Comparison of ENCODE assay signal across 41 mouse cellular contexts in the genomic region with DNA sequence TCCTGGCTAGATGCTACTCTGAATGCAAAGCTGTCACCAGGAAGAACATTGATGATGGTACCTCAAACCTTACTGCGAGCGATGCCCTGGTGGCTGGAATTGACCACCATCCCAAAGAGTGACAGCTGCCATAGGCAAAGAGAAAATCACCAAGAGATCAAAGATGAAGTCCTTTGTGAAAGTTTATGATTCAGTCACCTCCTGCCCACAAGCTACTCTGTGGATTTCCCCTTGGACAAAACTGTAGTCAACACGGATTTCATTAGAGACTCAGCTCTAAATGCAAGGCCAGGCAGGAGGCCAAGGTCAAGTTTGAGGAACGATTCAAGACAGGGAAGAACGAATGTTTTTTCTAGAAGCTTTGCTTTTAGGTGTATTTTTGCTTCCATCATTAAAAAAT. TPM values are rescaled to one million over a fixed set of nuclear protein-coding genes. Genes with fewer than 3 reads are reported as not detected.
"Had no signal": no experiment of that assay in that cellular context is flagged by ENCODE, and none has a peak within 500 bp of the region (broad histone marks: within the 10 kb centered on the region; RNA-seq: fewer than 3 reads in every experiment).

No protein-coding gene starts in this region.

- H3K9ac ChIP-seq: heart, embryonic 12.5 days; heart, embryonic 13.5 days; heart, embryonic 15.5 days; hindbrain, embryonic 12.5 days; hindbrain, embryonic 13.5 days; hindbrain, embryonic 14.5 days; hindbrain, embryonic 15.5 days; kidney, embryonic 15.5 days had no signal

- H3K4me3 ChIP-seq: heart, embryonic 10.5 days; heart, embryonic 12.5 days; heart, embryonic 13.5 days; heart, embryonic 15.5 days; hindbrain, embryonic 10.5 days; hindbrain, embryonic 12.5 days; hindbrain, embryonic 13.5 days; hindbrain, embryonic 15.5 days; kidney, embryonic 15.5 days; layer of hippocampus, adult 2 months; left cerebral cortex, adult 2 months had no signal

- H3K9me3 ChIP-seq: heart, embryonic 10.5 days; heart, embryonic 12.5 days; heart, embryonic 13.5 days; heart, embryonic 15.5 days; hindbrain, embryonic 10.5 days; hindbrain, embryonic 12.5 days; hindbrain, embryonic 13.5 days; hindbrain, embryonic 15.5 days; kidney, embryonic 15.5 days had no signal

- DNase-seq: heart, postnatal 10 days; heart, postnatal 14 days; heart, postnatal 36 days; heart, postnatal 4 days; kidney, adult 11 months; kidney, adult 18-20 months; kidney, adult 2 months; kidney, adult 8-10 months; kidney, adult 9 months; kidney, postnatal 10 days; kidney, postnatal 14 days; kidney, postnatal 25 days; kidney, postnatal 36 days; layer of hippocampus, adult 9-11 months; layer of hippocampus, postnatal 36 days had no signal

- H3K27me3 ChIP-seq: heart, embryonic 12.5 days; heart, embryonic 13.5 days; heart, embryonic 15.5 days; hindbrain, embryonic 12.5 days; hindbrain, embryonic 13.5 days; hindbrain, embryonic 15.5 days; kidney, embryonic 15.5 days had no signal

- H3K27ac ChIP-seq: heart, embryonic 10.5 days; heart, embryonic 13.5 days; heart, embryonic 15.5 days; hindbrain, embryonic 10.5 days; hindbrain, embryonic 12.5 days; hindbrain, embryonic 13.5 days; hindbrain, embryonic 14.5 days; hindbrain, embryonic 15.5 days; hindbrain, postnatal 0 days; kidney, embryonic 15.5 days; kidney, postnatal 0 days; layer of hippocampus, adult 2 months; left cerebral cortex, adult 2 months had no signal

- H3K4me1 ChIP-seq: heart, embryonic 15.5 days; hindbrain, embryonic 10.5 days; hindbrain, embryonic 12.5 days; hindbrain, embryonic 13.5 days; hindbrain, embryonic 15.5 days; kidney, embryonic 15.5 days had no signal

- ATAC-seq: hindbrain, embryonic 16.5 days; hindbrain, postnatal 0 days; inflammation-experienced regulatory T-cells, adult 6 months had no signal

- H3K36me3 ChIP-seq: heart, embryonic 10.5 days; heart, embryonic 12.5 days; heart, embryonic 13.5 days; heart, embryonic 15.5 days; hindbrain, embryonic 10.5 days; hindbrain, embryonic 12.5 days; hindbrain, embryonic 13.5 days; hindbrain, embryonic 15.5 days; kidney, embryonic 15.5 days had no signal

- H3K4me2 ChIP-seq: heart, embryonic 11.5 days; heart, embryonic 12.5 days; heart, embryonic 13.5 days; heart, embryonic 15.5 days; hindbrain, embryonic 12.5 days; hindbrain, embryonic 13.5 days; hindbrain, embryonic 14.5 days; hindbrain, embryonic 15.5 days; kidney, embryonic 15.5 days had no signal

RNA-seq across cellular contexts. Expression of a gene that starts 19.4 kb away (rescaled TPM):
- total RNA-seq: hindbrain, postnatal 0 days; layer of hippocampus, adult 18-20 months; layer of hippocampus, adult 2 months; layer of hippocampus, postnatal 10 days; layer of hippocampus, postnatal 14 days; layer of hippocampus, postnatal 25 days; layer of hippocampus, postnatal 36 days; left cerebral cortex, adult 18-20 months; left cerebral cortex, adult 2 months had no signal
- polyA plus RNA-seq: heart, embryonic 10.5 days; hindbrain, embryonic 13.5 days; hindbrain, embryonic 14.5 days; hindbrain, embryonic 15.5 days; hindbrain, embryonic 16.5 days; hindbrain, postnatal 0 days; inflammation-experienced regulatory T-cells, adult 6 months; intestine, embryonic 14.5 days; kidney, embryonic 14.5 days had no signal

RNA-seq across cellular contexts. Expression of a gene that starts 50.4 kb away (rescaled TPM):
- total RNA-seq: hematopoietic stem cell, adult 5-6 weeks had no signal
- polyA plus RNA-seq: hindbrain, embryonic 11.5 days; inflammation-experienced regulatory T-cells, adult 6 months had no signal
